Mouse (Mus musculus): ENCODE results near the gene Chit1. TPM values are rescaled to one million over a fixed set of nuclear protein-coding genes. Genes with fewer than 3 reads are reported as not detected.

Chit1 gene
- polyA plus RNA-seq, 2 experiments: 0.08 TPM; not detected in 1

GRCm38 (mm10) chr1:134075532-134075931 is 35.5 kb upstream of the Chit1 start:
- Histone ChIP-seq H3K27ac (peak overlapping the region; percentile 99), H3K4me1 (replicated peaks; ENCODE audit: control insufficient read depth in 2 of 2, insufficient read depth in 2 of 2, low read length in 1 of 2) (peaks cover 71 to 79% of the 10 kb centered on the region in 2 experiments), H3K9ac (replicated peaks) (peak overlapping the region; percentile 99)

GRCm38 (mm10) chr1:134076789-134077188 is 34.3 kb upstream of the Chit1 start:
- Histone ChIP-seq H3K4me1 (replicated peaks; ENCODE audit: control insufficient read depth in 2 of 2, insufficient read depth in 2 of 2, low read length in 1 of 2) (peaks cover 65 to 80% of the 10 kb centered on the region in 2 experiments), H3K9me3 (ENCODE audit: control insufficient read depth, low read length) (no peaks in the 10 kb centered on the region), H3K27ac (peak overlapping the region; percentile 99), H3K9ac (replicated peaks) (peak overlapping the region; percentile 99), H3K4me3 (ENCODE audit: insufficient read depth in 1 of 2, low read depth in 2 of 2, low read length in 2 of 2) (peak overlapping the region; percentile 92 to 97), H3K4me2 (ENCODE audit: low read depth) (peak overlapping the region; percentile 93), H3K27me3 (ENCODE audit: control insufficient read depth, insufficient read depth, low read length) (no peaks in the 10 kb centered on the region), H3K36me3 (replicated peaks; ENCODE audit: control insufficient read depth, insufficient read depth, low read depth) (peaks cover 37% of the 10 kb centered on the region)
- TF ChIP-seq EP300 (IDR thresholded peaks at IDR 0.05; ENCODE audit: low read depth) (no peak), CTCF (IDR thresholded peaks at IDR 0.05; ENCODE audit: low read depth) (no peak)
- no peak for ATAC-seq (ENCODE audit: insufficient read depth)
- WGBS (ENCODE audit: insufficient replicate concordance): 79% methylated on average over 2 of the region's 2 CpGs
- no peak for DNase-seq (ENCODE audit: low read depth in 3 of 3, low spot score in 3 of 3)

More at GRCm38 (mm10) chr1:134075532-134075931, 35.5 kb upstream of the Chit1 start:
- H3K9me3 ChIP-seq (ENCODE audit: control insufficient read depth, low read length): no peaks in the 10 kb centered on the region
- no peak for DNase-seq (ENCODE audit: low read depth in 3 of 3, low spot score in 3 of 3)
- H3K27me3 ChIP-seq (ENCODE audit: control insufficient read depth, insufficient read depth, low read length): no peaks in the 10 kb centered on the region
- peak overlapping the region; percentile 93 for H3K4me2 ChIP-seq (ENCODE audit: low read depth)
- H3K36me3 ChIP-seq (replicated peaks; ENCODE audit: control insufficient read depth, insufficient read depth, low read depth): peaks cover 37% of the 10 kb centered on the region
- no peak for ATAC-seq (ENCODE audit: insufficient read depth)
- TF ChIP-seq EP300 (IDR thresholded peaks at IDR 0.05; ENCODE audit: low read depth) (no peak), CTCF (IDR thresholded peaks at IDR 0.05; ENCODE audit: low read depth) (no peak)
- WGBS (ENCODE audit: insufficient replicate concordance): 92% methylated on average over 8 of the region's 8 CpGs
- peak overlapping the region; percentile 92 to 97 for H3K4me3 ChIP-seq (ENCODE audit: insufficient read depth in 1 of 2, low read depth in 2 of 2, low read length in 2 of 2)

- no peaks in the 10 kb centered on the region for H3K9me3 ChIP-seq (ENCODE audit: control insufficient read depth, low read length)
- peak overlapping the region; percentile 93 for H3K4me2 ChIP-seq (ENCODE audit: low read depth)
- H3K4me1 ChIP-seq (replicated peaks; ENCODE audit: control insufficient read depth in 2 of 2, insufficient read depth in 2 of 2, low read length in 1 of 2): peaks cover 65 to 80% of the 10 kb centered on the region in 2 experiments
- H3K27me3 ChIP-seq (ENCODE audit: control insufficient read depth, insufficient read depth, low read length): no peaks in the 10 kb centered on the region
- H3K4me3 ChIP-seq (ENCODE audit: insufficient read depth in 1 of 2, low read depth in 2 of 2, low read length in 2 of 2): peak overlapping the region; percentile 92 to 97
- WGBS (ENCODE audit: insufficient replicate concordance): 14% methylated on average over 14 of the region's 14 CpGs
- H3K9ac ChIP-seq (replicated peaks): peak overlapping the region; percentile 99
- DNase-seq (ENCODE audit: low read depth in 3 of 3, low spot score in 3 of 3) (no peak), ATAC-seq (ENCODE audit: insufficient read depth) (no peak)
- H3K27ac ChIP-seq: peak overlapping the region; percentile 99
- peaks cover 37% of the 10 kb centered on the region for H3K36me3 ChIP-seq (replicated peaks; ENCODE audit: control insufficient read depth, insufficient read depth, low read depth)
- peak; percentile 38 for TF ChIP-seq CTCF (IDR thresholded peaks at IDR 0.05; ENCODE audit: low read depth)
- TF ChIP-seq EP300 (IDR thresholded peaks at IDR 0.05; ENCODE audit: low read depth): peak; percentile 46
Observed at GRCm38 (mm10) chr1:134077389-134078060, 33.5 kb upstream of the Chit1 start.

- H3K4me3 ChIP-seq (ENCODE audit: insufficient read depth in 1 of 2, low read depth in 2 of 2, low read length in 2 of 2): peak overlapping the region; percentile 92 to 97
- H3K9ac ChIP-seq (replicated peaks): peak overlapping the region; percentile 99
- H3K9me3 ChIP-seq (ENCODE audit: control insufficient read depth, low read length): no peaks in the 10 kb centered on the region
- H3K4me1 ChIP-seq (replicated peaks; ENCODE audit: control insufficient read depth in 2 of 2, insufficient read depth in 2 of 2, low read length in 1 of 2): peaks cover 68 to 81% of the 10 kb centered on the region in 2 experiments
- TF ChIP-seq EP300 (IDR thresholded peaks at IDR 0.05; ENCODE audit: low read depth) (peak; percentile 68; the same call in 1 of the 2 replicates), CTCF (IDR thresholded peaks at IDR 0.05; ENCODE audit: low read depth) (no peak)
- peak; percentile 57 for ATAC-seq (ENCODE audit: insufficient read depth)
- H3K27ac ChIP-seq: peak overlapping the region; percentile 99
- DNase-seq (ENCODE audit: low read depth in 3 of 3, low spot score in 3 of 3): peak; percentile 74 to 81 (median 77)
- H3K27me3 ChIP-seq (ENCODE audit: control insufficient read depth, insufficient read depth, low read length): no peaks in the 10 kb centered on the region
- peak overlapping the region; percentile 93 for H3K4me2 ChIP-seq (ENCODE audit: low read depth)
- H3K36me3 ChIP-seq (replicated peaks; ENCODE audit: control insufficient read depth, insufficient read depth, low read depth): peaks cover 37% of the 10 kb centered on the region
- WGBS (ENCODE audit: insufficient replicate concordance): 4% methylated on average over 19 of the region's 19 CpGs
Observed at GRCm38 (mm10) chr1:134078061-134078795, 32.8 kb upstream of the Chit1 start.

Data from liver, embryonic 14.5 days (tissue).